Mouse (Mus musculus): ENCODE measurements around the gene Slfn8. TPM values are rescaled to one million over a fixed set of nuclear protein-coding genes. Genes with fewer than 3 reads are reported as not detected.

Gene Slfn8
- 0.07 and 0.54 TPM in 2 replicates for polyA plus RNA-seq (2014; fragmentation: Nextera tagmentation; extraction: Ambion mirVana)

GRCm38 (mm10) chr11:83020621-83021020 is at the start of gene Slfn8:
Slfn8 (minus strand) TSS chr11:83020810.
- Histone ChIP-seq H3K4me3 (replicated peaks; ENCODE audit: low read depth, low read length) (no peak within 1 kb of the TSS), H3K36me3 (ENCODE audit: control insufficient read depth, insufficient read depth, low read length) (no peaks in the 10 kb centered on the region), H3K4me2 (ENCODE audit: low read length) (no peak within 1 kb of the TSS), H3K27me3 (ENCODE audit: control insufficient read depth, insufficient read depth, low read length) (no peaks in the 10 kb centered on the region), H3K9me3 (ENCODE audit: control insufficient read depth, low read length) (no peaks in the 10 kb centered on the region), H3K9ac (replicated peaks; ENCODE audit: low read length) (no peak within 1 kb of the TSS), H3K27ac (replicated peaks; ENCODE audit: low read depth, low read length) (no peak within 1 kb of the TSS), H3K4me1 (ENCODE audit: control insufficient read depth, insufficient read depth, low read length) (no peaks in the 10 kb centered on the region)
- 77% methylated on average over 5 of the region's 5 CpGs for WGBS
- ATAC-seq (ENCODE audit: low FRiP score, low TSS enrichment) (no peak), DNase-seq (peak; percentile 2)

GRCm38 (mm10) chr11:83067982-83068694 is 47.5 kb upstream of the Slfn8 start:
- no peak for DNase-seq
- ATAC-seq (ENCODE audit: low FRiP score, low TSS enrichment) = no peak
- H3K9ac ChIP-seq (replicated peaks; ENCODE audit: low read length) = no peak overlapping the region
- no peaks in the 10 kb centered on the region for H3K27me3 ChIP-seq (ENCODE audit: control insufficient read depth, insufficient read depth, low read length)
- H3K27ac ChIP-seq (replicated peaks; ENCODE audit: low read depth, low read length) = no peak overlapping the region
- no peaks in the 10 kb centered on the region for H3K36me3 ChIP-seq (ENCODE audit: control insufficient read depth, insufficient read depth, low read length)
- no peak overlapping the region for H3K4me2 ChIP-seq (ENCODE audit: low read length)
- WGBS = 75% methylated on average over 4 of the region's 4 CpGs
- H3K4me1 ChIP-seq (ENCODE audit: control insufficient read depth, insufficient read depth, low read length) = no peaks in the 10 kb centered on the region
- H3K9me3 ChIP-seq (ENCODE audit: control insufficient read depth, low read length) = no peaks in the 10 kb centered on the region
- no peak overlapping the region for H3K4me3 ChIP-seq (replicated peaks; ENCODE audit: low read depth, low read length)

- Histone ChIP-seq H3K27ac (replicated peaks; ENCODE audit: low read depth, low read length) (no peak overlapping the region), H3K9ac (replicated peaks; ENCODE audit: low read length) (no peak overlapping the region), H3K4me1 (ENCODE audit: control insufficient read depth, insufficient read depth, low read length) (no peaks in the 10 kb centered on the region), H3K9me3 (ENCODE audit: control insufficient read depth, low read length) (no peaks in the 10 kb centered on the region), H3K4me2 (ENCODE audit: low read length) (no peak overlapping the region), H3K27me3 (ENCODE audit: control insufficient read depth, insufficient read depth, low read length) (no peaks in the 10 kb centered on the region), H3K36me3 (ENCODE audit: control insufficient read depth, insufficient read depth, low read length) (no peaks in the 10 kb centered on the region), H3K4me3 (replicated peaks; ENCODE audit: low read depth, low read length) (no peak overlapping the region)
- WGBS = 41% methylated on average over 11 of the region's 11 CpGs
- DNase-seq (peak; percentile 9), ATAC-seq (ENCODE audit: low FRiP score, low TSS enrichment) (no peak)
Measured at GRCm38 (mm10) chr11:83066640-83067531, 46.3 kb upstream of the Slfn8 start.

GRCm38 (mm10) chr11:83065441-83066344 is 45.1 kb upstream of the Slfn8 start:
- no peak for ATAC-seq (ENCODE audit: low FRiP score, low TSS enrichment)
- no peak overlapping the region for H3K9ac ChIP-seq (replicated peaks; ENCODE audit: low read length)

GRCm38 (mm10) chr11:83064946-83065345 is 44.3 kb upstream of the Slfn8 start, which contains the start of gene Slfn2:
Slfn2 (plus strand) TSS chr11:83065112.
- Histone ChIP-seq H3K27me3 (ENCODE audit: control insufficient read depth, insufficient read depth, low read length) (no peaks in the 10 kb centered on the region), H3K36me3 (ENCODE audit: control insufficient read depth, insufficient read depth, low read length) (no peaks in the 10 kb centered on the region), H3K4me3 (replicated peaks; ENCODE audit: low read depth, low read length) (no peak within 1 kb of the TSS), H3K4me2 (ENCODE audit: low read length) (no peak within 1 kb of the TSS), H3K4me1 (ENCODE audit: control insufficient read depth, insufficient read depth, low read length) (no peaks in the 10 kb centered on the region), H3K27ac (replicated peaks; ENCODE audit: low read depth, low read length) (no peak within 1 kb of the TSS), H3K9ac (replicated peaks; ENCODE audit: low read length) (no peak within 1 kb of the TSS), H3K9me3 (ENCODE audit: control insufficient read depth, low read length) (no peaks in the 10 kb centered on the region)
- WGBS = 87% methylated on average over 2 of the region's 2 CpGs
- no peak for ATAC-seq (ENCODE audit: low FRiP score, low TSS enrichment)
- DNase-seq = no peak

More at GRCm38 (mm10) chr11:83065441-83066344, 45.1 kb upstream of the Slfn8 start:
- no peaks in the 10 kb centered on the region for H3K4me1 ChIP-seq (ENCODE audit: control insufficient read depth, insufficient read depth, low read length)
- no peak for DNase-seq
- 23% methylated on average over 6 of the region's 6 CpGs for WGBS
- no peaks in the 10 kb centered on the region for H3K27me3 ChIP-seq (ENCODE audit: control insufficient read depth, insufficient read depth, low read length)
- no peak overlapping the region for H3K4me2 ChIP-seq (ENCODE audit: low read length)
- no peak overlapping the region for H3K4me3 ChIP-seq (replicated peaks; ENCODE audit: low read depth, low read length)
- no peaks in the 10 kb centered on the region for H3K9me3 ChIP-seq (ENCODE audit: control insufficient read depth, low read length)
- H3K36me3 ChIP-seq (ENCODE audit: control insufficient read depth, insufficient read depth, low read length) = no peaks in the 10 kb centered on the region
- no peak overlapping the region for H3K27ac ChIP-seq (replicated peaks; ENCODE audit: low read depth, low read length)

- Histone ChIP-seq H3K27ac (replicated peaks; ENCODE audit: low read depth, low read length) (no peak overlapping the region), H3K27me3 (ENCODE audit: control insufficient read depth, insufficient read depth, low read length) (no peaks in the 10 kb centered on the region), H3K4me2 (ENCODE audit: low read length) (no peak overlapping the region), H3K4me1 (ENCODE audit: control insufficient read depth, insufficient read depth, low read length) (no peaks in the 10 kb centered on the region), H3K36me3 (ENCODE audit: control insufficient read depth, insufficient read depth, low read length) (no peaks in the 10 kb centered on the region), H3K9me3 (ENCODE audit: control insufficient read depth, low read length) (no peaks in the 10 kb centered on the region), H3K4me3 (replicated peaks; ENCODE audit: low read depth, low read length) (no peak overlapping the region), H3K9ac (replicated peaks; ENCODE audit: low read length) (no peak overlapping the region)
- no peak for ATAC-seq (ENCODE audit: low FRiP score, low TSS enrichment)
- DNase-seq = no peak
- WGBS = 71% methylated on average over 3 of the region's 3 CpGs
Measured at GRCm38 (mm10) chr11:83063941-83064349, 43.3 kb upstream of the Slfn8 start.

- H3K27ac ChIP-seq (replicated peaks; ENCODE audit: low read depth, low read length) = no peak overlapping the region
- no peaks in the 10 kb centered on the region for H3K27me3 ChIP-seq (ENCODE audit: control insufficient read depth, insufficient read depth, low read length)
- no peak for ATAC-seq (ENCODE audit: low FRiP score, low TSS enrichment)
- DNase-seq = no peak
- H3K9ac ChIP-seq (replicated peaks; ENCODE audit: low read length) = no peak overlapping the region
- H3K4me3 ChIP-seq (replicated peaks; ENCODE audit: low read depth, low read length) = no peak overlapping the region
- no peak overlapping the region for H3K4me2 ChIP-seq (ENCODE audit: low read length)
- H3K9me3 ChIP-seq (ENCODE audit: control insufficient read depth, low read length) = no peaks in the 10 kb centered on the region
- 85% methylated on average over 4 of the region's 4 CpGs for WGBS
- no peaks in the 10 kb centered on the region for H3K36me3 ChIP-seq (ENCODE audit: control insufficient read depth, insufficient read depth, low read length)
- no peaks in the 10 kb centered on the region for H3K4me1 ChIP-seq (ENCODE audit: control insufficient read depth, insufficient read depth, low read length)
Measured at GRCm38 (mm10) chr11:83063126-83063525, 42.5 kb upstream of the Slfn8 start.

GRCm38 (mm10) chr11:83061806-83062205 is 41.2 kb upstream of the Slfn8 start:
- Histone ChIP-seq H3K36me3 (ENCODE audit: control insufficient read depth, insufficient read depth, low read length) (no peaks in the 10 kb centered on the region), H3K9me3 (ENCODE audit: control insufficient read depth, low read length) (no peaks in the 10 kb centered on the region), H3K27me3 (ENCODE audit: control insufficient read depth, insufficient read depth, low read length) (no peaks in the 10 kb centered on the region), H3K9ac (replicated peaks; ENCODE audit: low read length) (no peak overlapping the region), H3K4me1 (ENCODE audit: control insufficient read depth, insufficient read depth, low read length) (no peaks in the 10 kb centered on the region), H3K27ac (replicated peaks; ENCODE audit: low read depth, low read length) (no peak overlapping the region), H3K4me2 (ENCODE audit: low read length) (no peak overlapping the region), H3K4me3 (replicated peaks; ENCODE audit: low read depth, low read length) (no peak overlapping the region)
- ATAC-seq (ENCODE audit: low FRiP score, low TSS enrichment) = no peak
- 91% methylated on average over 7 of the region's 7 CpGs for WGBS
- DNase-seq = no peak

All from midbrain, embryonic 14.5 days (tissue).